Mouse (Mus musculus) CD4-positive helper T cell, adult 2 months (primary cell): ENCODE results near the gene Lamc2.
"Not testable (repeated sequence)": the region's sequence is repeated elsewhere in the genome, so short reads cannot be mapped to it uniquely, and the experiment has no call there.

Experiments
- DNase-seq: peaks from one replicate; pipeline ENCODE4 v3.0.0-alpha.2; 2012; ENCODE audit warnings: low read depth, missing footprints, low spot score

Lamc2 gene

DNA sequence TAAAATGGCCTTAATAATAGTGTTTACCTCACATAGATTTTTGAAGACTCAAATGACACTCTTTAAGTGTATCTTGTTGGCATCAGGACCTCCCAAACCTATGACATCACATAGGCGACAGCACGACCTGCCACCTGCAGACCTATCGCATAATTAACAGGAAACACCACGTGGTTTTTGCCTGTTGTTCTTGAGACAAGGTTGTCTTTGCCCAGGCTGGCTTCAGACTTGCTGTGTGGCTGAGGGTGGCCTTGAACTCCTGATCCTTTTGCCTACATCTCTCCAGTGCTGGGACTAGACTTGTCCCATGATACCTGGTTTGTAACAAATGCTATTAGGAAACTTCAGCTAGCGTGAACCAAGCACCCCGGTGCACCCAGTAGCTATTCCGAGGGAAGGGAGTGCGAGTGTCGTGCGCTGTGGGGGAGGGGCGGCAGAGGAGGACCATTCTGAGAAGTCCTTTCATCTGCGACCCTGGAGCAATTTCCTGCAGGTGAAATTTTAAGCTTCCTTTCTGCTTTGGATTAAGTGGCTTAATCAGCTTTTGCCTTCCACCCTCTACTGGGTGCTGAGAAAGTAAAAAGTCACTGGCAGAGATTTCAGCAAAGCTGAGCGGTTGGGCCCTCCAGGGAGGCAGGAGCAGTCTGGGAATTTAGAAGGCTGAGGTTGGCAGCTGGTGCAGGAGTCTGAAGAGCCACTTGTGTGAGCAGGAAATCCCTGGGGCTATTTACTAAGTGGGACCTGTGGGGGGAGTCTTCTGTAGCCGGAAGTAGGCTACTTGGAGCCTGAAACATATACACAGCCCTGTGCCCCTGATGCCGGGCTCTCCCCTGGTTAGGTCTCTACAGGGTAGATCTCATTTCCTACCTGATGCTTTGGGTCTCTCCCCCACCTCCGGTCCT, 90.2 kb downstream of the Lamc2 start:
- DNase-seq, result no peak

DNA sequence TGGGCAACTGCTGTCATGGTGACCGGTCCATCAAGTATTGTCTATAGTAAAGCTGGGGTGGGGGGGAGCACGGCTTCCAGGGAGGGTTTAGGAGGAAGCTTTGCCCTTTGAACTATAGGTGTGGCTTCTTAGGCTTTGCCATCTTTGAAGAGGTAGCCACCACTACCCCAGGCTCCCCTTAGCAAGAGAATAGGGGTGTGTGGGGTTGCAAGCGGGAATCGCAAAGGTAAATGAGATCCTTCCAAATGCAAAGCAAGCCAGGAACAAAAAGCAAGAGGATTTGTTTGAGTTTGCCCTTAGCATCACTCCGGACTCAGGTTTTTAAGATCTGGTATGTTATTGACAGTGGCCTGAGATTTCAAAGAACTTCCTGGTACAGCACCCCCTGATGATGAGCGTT, 90.9 kb downstream of the Lamc2 start:
- no peak for DNase-seq

DNA sequence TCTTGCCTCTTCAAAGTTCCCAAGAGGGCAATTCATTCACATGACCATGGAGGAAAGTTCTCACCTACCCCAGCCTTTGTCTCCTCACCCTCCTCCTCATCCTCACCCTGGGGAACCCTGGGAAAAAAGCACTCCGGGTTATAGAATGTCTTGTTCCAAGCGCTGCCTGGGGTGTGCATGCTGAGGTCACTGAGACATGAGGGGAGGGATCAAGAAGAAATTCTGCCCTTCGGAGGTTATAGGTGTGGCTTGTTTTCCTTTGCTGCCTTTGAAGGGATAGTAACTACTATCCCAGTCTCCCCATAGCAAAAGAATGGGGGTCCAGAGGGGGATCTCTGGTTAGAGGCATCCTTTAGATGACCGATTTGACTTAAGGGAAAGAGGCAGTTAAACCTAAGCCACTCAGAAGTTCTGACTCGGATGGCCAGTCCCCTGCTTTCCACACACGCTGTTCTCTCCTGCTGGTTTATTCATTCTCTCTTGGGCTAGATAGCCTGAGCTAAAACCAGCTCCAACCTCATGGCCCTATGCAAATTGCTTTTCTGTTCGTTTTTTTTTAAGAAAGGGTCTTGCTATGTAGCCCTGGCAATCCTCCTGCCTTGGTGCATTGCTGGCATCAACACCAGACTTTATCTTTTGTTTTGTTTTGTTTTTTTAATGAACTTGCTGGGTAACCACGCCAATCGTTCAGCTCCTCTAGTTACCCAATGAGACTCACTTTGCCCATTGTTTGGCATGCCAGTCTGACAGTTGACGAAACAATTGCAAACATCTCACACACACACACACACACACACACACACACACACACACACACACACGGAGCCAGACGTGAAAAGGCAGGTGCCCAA, 91.8 kb downstream of the Lamc2 start:
- DNase-seq, result no peak

DNA sequence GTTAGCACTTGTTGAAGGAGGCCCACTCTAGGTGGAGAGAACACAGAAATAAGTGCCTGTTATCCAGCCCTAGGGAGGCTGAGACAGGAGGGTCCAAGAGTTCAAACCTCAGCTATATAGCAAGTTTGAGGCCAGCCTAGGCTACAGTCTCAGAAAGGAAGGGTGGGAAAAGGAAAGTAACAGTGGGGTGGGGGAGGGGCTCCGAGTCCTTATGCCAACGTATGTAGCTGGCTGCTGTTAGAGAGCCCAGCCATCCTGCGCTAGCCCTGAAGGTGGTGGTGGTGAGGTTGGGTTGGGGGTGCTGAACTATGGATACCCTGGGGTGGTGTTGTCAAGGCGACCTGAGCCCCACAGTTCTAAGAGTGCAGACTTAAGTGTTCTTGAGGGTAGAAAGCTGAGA, 92.7 kb downstream of the Lamc2 start:
- DNase-seq, result no peak

DNA sequence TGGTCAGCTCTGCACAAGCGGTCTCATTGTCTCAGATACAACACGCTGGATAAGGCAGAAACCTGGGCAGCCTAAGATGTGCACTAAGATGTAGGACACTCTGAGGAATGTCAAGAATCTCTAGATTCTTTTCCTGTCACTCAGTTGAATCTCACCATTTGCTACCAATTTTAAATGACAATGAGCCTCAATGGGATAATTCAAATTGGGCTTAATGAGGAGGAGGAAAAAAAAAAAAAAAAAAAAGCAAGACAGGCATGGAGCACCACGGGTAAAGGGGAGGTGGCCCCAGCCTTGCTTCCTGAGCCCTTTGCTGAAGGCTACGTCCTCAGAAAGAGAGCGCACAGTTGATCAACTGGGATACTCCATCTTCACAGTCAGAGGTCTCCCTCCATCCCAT, 93.1 kb downstream of the Lamc2 start:
- DNase-seq, result no peak

DNA sequence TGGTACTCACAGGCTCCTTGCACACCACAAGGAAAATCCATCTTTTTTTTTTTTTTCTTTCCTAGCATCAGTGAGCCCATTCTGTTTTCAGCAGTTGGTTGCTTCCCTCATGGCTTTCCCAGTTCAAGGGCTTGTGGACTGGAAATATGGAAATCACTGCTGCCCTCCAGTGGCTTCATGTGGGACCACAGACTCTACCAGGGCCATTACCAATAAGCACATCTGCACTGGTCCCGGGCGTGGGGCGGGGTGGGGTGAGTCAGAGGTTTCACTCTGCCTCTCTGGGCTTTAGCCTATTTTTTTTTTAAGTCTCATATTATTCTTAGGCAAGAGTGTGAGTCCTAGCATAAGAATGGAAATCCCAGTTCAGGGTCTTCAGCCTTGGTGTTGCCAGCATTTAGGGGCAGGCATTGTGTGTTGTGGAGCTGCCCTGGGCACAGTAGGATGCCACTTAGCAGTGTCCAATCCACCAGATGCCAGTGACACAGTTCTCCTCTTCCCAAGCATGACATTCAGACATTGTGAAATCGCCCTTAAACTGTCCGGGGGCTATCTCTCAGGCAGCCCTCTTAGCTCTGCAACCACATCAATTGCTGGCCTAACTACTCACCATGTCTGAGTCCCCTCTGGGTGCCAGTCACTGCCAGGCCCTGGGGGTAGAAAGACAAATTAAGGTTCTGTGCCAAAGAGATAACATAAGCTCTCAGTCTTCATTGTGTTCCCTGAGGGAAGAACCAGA, 93.8 kb downstream of the Lamc2 start:
- DNase-seq, result peak; percentile 60

DNA sequence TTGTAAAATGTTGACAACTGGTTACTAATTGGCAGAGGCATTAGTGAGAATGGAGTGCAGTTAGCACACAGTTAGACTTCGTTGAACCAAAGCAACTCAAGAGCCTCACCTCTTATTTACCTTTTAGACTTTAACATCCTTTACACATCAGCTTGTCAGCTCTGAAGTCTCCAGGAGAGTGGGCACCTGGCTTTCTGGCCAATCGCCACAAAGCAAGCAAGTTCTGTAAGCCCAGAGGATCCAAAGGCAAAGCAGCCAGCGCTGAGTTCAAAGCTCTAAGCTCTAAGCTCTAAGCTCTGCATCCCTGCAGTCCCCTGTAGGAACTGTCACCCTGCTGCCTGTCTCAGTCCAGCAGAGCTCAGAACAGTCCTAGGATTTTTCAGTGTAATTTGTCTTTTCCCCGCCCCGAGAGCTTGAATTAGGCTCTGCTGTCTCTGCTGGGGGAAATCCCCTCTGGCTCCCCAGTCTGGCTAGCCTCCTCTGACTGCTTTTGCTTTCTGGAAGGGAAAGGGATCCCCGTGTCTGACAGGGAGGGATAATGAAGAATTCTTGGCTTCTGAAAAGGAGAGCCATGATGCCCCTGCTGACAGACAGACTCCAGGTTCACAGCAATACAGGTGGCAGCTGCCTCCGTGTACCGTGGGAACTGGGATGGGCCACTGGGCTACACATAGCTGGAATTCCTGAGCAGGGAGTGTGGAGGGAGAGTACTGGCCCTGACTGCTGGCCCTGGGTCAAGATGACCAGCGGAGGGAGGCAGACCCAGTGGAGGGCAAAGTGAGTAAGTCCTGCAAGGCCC, 94.6 kb downstream of the Lamc2 start:
- no peak for DNase-seq

DNA sequence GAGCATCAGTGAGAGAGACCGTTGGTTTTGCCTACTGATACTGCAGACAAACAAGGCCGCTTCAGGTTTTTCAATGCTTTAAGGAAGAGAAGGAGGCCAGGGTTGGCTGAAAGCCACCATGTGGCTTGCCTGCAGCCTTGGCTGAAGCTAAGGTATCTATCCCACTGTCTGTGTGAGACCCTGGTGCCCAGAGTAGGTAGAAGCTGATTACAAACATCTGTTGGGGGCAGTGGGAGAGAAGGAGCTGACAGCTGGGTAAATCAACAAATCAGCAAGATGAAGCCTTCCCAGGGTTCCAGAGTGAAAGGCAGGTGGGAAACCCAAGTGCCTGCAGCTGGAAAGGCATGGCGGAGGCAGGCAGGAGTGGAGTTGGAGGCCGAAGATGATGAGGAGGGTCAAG, 95.4 kb downstream of the Lamc2 start:
- no peak for DNase-seq

DNA sequence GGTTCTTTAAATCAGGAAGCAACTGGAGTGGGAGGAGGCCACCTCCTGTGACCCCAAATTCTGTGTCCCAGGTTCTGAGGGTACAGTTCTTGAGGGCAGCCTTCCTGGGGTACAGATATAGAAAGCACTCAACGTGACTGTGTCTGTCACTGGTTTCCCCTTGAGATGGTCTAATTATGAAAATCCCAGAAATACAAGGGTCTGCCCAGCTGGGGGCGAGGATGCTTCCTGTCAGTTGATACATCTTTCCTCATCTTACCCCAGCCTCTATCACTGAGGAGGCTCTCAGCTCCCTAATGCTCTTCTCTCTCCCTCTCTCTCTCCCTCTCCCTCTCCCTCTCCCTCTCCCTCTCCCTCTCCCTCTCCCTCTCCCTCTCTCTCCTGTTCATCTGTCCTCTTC, 96.2 kb downstream of the Lamc2 start:
- DNase-seq, result no peak

DNA sequence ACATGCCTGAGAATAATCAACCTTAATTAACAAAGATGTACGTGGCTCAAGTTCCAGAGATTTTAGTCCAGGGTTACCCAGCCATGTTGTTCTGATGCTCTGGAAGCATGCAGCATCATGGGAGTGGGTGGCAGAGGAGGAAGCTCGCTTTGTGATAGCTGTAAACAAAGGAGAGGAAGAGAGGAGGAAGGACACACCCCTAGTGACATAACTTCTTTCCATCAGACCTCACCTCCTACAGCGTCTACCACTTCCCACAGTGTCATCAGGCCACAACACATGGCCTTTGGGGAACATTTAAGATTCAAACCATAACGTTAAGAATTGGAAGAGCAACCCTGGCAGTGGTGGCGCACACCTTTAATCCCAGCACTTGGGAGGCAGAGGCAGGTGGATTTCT, 98.5 kb downstream of the Lamc2 start:
- DNase-seq, result peak; percentile 78

DNA sequence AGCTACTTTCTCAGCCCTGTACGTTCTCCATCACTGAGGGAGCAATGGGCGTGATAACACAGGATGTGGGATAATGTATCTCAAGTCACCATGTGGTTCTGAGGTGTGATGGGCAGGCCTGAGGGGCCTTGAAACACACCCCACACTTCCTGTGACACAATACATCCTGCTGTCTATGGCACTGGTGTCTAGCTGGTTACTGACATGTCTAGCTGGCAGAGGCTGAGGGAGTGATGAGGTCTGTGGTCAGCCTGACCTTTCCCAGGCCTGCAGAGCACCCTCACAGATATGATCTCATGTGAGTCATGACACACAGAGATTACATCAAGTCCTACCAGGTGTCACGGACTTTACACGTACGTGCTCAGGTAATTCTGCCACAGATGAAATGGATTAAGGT, 101.0 kb downstream of the Lamc2 start:
- peak; percentile 89 for DNase-seq

DNA sequence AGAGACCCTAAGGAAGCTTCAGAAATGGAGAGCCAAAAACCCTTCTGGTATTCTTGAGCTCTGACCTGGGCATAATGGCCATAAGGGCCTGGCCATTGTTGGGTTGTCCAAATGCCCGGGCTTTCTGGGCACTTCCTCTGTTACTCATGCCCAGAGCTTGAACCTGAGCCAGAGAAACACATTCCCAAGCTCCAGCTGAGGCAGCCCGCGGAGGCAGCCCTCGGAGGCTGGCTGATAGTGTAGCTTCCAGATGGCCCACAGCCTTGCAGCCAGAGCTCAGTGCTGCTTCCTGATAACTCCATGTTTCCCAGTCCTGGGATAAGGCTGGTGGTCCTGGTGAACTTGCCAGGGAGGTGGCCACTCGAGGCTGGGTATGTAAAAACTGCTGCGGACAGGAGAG, 102.1 kb downstream of the Lamc2 start:
- no peak for DNase-seq

DNA sequence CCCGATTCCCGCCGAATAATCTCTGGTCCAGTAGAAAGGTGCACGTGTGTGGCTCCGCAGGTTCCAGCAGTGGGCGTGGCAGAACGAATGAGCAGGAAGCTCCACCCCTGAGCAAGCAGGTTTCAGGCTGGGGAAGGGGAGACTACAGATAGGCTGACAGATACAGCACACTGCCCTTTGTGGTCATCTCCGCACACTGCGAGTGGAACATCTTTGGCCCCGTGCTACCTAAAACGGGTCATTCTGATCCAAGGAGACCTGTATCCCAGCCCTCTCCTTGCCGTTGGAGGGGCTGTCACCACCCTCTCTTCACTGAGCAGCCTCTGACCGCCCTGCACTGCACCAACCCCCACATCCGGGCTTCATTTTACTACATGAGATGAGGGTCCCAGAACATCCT, 103.0 kb downstream of the Lamc2 start:
- DNase-seq, result not testable (repeated sequence)

DNA sequence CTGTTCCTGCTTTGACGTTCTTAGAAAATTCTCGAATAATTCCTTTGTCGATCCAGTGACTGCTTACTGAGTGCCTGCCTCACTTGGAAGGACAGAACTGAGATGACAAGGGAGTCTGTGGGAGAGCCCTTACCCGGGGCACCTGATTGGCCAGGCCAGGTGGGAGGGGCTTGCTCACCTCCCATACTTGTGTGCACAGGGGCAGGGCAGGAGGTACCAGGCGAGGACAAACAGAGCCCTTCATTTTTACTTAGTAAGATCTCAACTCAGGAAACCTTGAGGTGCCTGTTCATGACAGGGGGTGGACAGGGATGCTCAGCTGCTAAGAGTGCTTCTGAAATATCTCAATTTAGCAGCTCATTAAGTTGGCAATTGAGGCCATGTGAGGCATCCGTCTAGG, 110.3 kb downstream of the Lamc2 start:
- no peak for DNase-seq

DNA sequence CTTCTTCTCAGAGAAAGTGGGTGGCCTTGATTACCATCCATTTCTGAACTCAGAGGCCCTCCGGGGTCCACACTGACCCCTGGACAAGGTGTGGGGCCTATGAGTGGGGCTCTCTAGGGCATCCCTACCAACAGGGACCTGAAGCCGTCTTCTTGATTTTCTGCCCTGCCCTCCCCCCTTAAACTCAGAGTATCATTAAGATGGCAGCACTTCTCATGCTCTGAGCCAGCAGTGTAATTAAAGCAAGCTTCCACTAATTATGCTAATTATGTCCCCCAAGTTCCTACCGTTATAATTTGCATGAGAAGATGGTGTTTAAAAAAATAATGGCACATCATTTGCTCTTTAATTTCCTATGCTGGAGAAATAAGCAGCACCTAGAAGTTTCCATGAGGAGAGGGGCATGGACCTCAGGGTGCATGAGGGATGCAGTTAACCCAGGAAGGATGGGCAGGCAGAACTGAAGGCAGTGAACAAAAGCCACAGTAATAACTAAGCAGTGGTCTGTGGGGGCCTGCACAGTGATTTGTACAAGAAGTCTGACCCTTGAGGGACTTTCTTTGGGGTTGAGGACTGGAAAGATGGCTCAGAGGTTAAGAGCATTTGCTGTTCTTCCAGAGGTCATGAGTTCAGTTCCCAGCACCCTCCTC, 111.0 kb downstream of the Lamc2 start:
- DNase-seq, result no peak

DNA sequence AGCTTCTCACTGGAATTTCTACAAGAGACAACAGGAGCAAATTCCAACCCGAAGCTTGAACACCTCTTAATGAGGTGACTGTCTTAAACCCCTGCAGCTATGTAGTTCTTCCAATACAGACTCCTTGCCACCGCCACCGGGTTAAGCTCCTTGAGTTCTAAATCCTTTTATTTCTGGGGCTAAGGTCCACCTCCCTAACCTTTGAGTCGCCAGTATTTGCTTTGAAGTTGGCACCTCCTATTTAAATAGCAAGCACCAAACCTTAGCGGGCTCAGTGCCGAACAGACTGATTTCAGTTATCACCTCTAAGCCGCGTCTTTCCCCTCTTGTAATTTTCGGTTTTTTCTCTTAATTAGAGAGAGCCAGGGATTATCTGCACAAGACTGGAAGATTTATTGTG, 112.8 kb downstream of the Lamc2 start:
- DNase-seq, result no peak
